Mouse (Mus musculus) forebrain, postnatal 0 days (tissue): ENCODE measurements around the gene Ttc41. TPM values are rescaled to one million over a fixed set of nuclear protein-coding genes. Genes with fewer than 3 reads are reported as not detected.

ENCODE experiments used
- ATAC-seq: fragments of 200-750 bp; cut with Nextera tagmentation; 2 replicates; pipeline ENCODE4 v1.8.0; 2017; ENCODE audit warnings: mild to moderate bottlenecking, moderate library complexity
- DNase-seq: peaks from one replicate; pipeline ENCODE4 v3.0.0-alpha.2; 2015
- H3K27ac ChIP-seq: fragments of 300-500 bp; sonication (generic); 2 replicates; pipeline ENCODE4 v1.5.1; 2014; ENCODE audit warnings: low read depth, mild to moderate bottlenecking, antibody characterized with exemption, low read length, moderate library complexity, mixed read lengths
- H3K27me3 ChIP-seq: fragments of 300-500 bp; sonication (generic); 2 replicates; pipeline ENCODE4 v1.6.1; 2014; ENCODE audit warnings: mild to moderate bottlenecking, low read length, mixed read lengths; ENCODE audit not compliant: insufficient read depth
- H3K36me3 ChIP-seq: fragments of 300-500 bp; sonication (generic); 2 replicates; pipeline ENCODE4 v1.6.1; 2014; ENCODE audit warnings: mild to moderate bottlenecking, moderate library complexity; ENCODE audit not compliant: insufficient read depth
- H3K4me1 ChIP-seq: fragments of 300-500 bp; sonication (generic); 2 replicates; pipeline ENCODE4 v1.6.1; 2014; ENCODE audit warnings: antibody characterized with exemption; ENCODE audit not compliant: insufficient read depth
- H3K4me2 ChIP-seq: fragments of 300-500 bp; sonication (generic); 2 replicates; pipeline ENCODE4 v1.6.1; 2014; ENCODE audit warnings: low read depth, mild to moderate bottlenecking, moderate library complexity
- H3K4me3 ChIP-seq: fragments of 300-500 bp; sonication (generic); 2 replicates; pipeline ENCODE4 v1.5.1; 2014; ENCODE audit warnings: low read depth, low read length, mixed read lengths
- H3K9ac ChIP-seq: fragments of 300-500 bp; sonication (generic); 2 replicates; pipeline ENCODE4 v1.6.1; 2014; ENCODE audit warnings: mild to moderate bottlenecking
- H3K9me3 ChIP-seq: fragments of 300-500 bp; sonication (generic); 2 replicates; pipeline ENCODE4 v1.6.1; 2016; ENCODE audit warnings: low read length
- CTCF ChIP-seq: sonication (generic); IDR thresholded peaks from 2 replicates; pipeline ENCODE4 v1.5.1; 2016; ENCODE audit warnings: antibody characterized with exemption, control low read depth, low read depth
- WGBS: fragments of 180-500 bp; shearing (Covaris S2); extraction: QIAGEN DNeasy Blood & Tissue Kit; methylation state at CpG from one replicate; pipeline ENCODE4 v1.1.7; 2014; 5-methylcytosine and 5-hydroxymethylcytosine counted together
- polyA plus RNA-seq: library from polyadenylated mRNA; unstranded; fragments of >200 nt; fragmentation: Nextera tagmentation; extraction: Ambion mirVana; gene quantifications from 2 replicates; pipeline ENCODE4 v1.2.1, GENCODE M21; 2015
- total RNA-seq: library from RNA; depleted of rRNA; stranded (reverse); fragments of >200 nt; gene quantifications from 2 replicates; pipeline ENCODE4 v1.2.3, GENCODE M21; 2014

Ttc41 gene
- total and polyA plus RNA-seq, 2 experiments from 2014 or later = 1.2 to 1.6 TPM

- no peak for ATAC-seq
- H3K27me3 ChIP-seq = no peaks in the 10 kb centered on the region
- no peaks in the 10 kb centered on the region for H3K36me3 ChIP-seq
- WGBS = 91% methylated on average over 7 of the region's 7 CpGs
- H3K9ac ChIP-seq = no peak overlapping the region
- H3K9me3 ChIP-seq = no peaks in the 10 kb centered on the region
- H3K4me1 ChIP-seq = no peaks in the 10 kb centered on the region
- H3K27ac ChIP-seq = no peak overlapping the region
- no peak for DNase-seq
- no peak for TF ChIP-seq CTCF
- H3K4me2 ChIP-seq = no peak overlapping the region
- H3K4me3 ChIP-seq = no peak overlapping the region
These were observed 38.7 kb downstream of the Ttc41 start for GRCm38 (mm10) chr10:86744306-86744705.

GRCm38 (mm10) chr10:86755816-86756502 is 50.3 kb downstream of the Ttc41 start:
- TF ChIP-seq CTCF = no peak
- Histone ChIP-seq H3K4me1 (no peaks in the 10 kb centered on the region), H3K27me3 (no peaks in the 10 kb centered on the region), H3K4me3 (no peak overlapping the region), H3K9ac (no peak overlapping the region), H3K4me2 (no peak overlapping the region), H3K9me3 (no peaks in the 10 kb centered on the region), H3K36me3 (no peaks in the 10 kb centered on the region), H3K27ac (no peak overlapping the region)
- WGBS = 75% methylated on average over 6 of the region's 6 CpGs
- DNase-seq (no peak), ATAC-seq (no peak)

DNA sequence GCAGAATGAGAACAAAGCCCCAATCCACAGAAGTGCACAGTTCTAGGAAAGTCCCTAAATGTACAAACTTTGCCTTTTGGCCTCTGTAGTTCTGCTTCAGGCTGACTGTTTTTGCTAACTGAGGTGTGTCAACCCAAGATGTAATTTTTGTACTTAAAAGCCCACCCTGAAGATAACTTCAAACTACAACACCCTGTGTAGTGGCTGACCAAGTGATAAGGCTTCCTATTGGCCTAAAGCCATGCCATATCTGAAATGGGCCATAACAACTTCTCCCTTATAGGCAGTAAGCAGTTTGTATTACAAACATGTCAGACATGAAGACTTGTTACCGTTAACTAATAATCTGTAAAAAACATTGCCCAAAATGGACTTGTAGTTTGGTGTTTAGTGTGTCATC is 52.1 kb downstream of the Ttc41 start:
- Histone ChIP-seq H3K4me2 (no peak overlapping the region), H3K9ac (no peak overlapping the region), H3K9me3 (no peaks in the 10 kb centered on the region), H3K4me3 (no peak overlapping the region), H3K27me3 (no peaks in the 10 kb centered on the region), H3K36me3 (no peaks in the 10 kb centered on the region), H3K27ac (no peak overlapping the region), H3K4me1 (no peaks in the 10 kb centered on the region)
- ATAC-seq (no peak), DNase-seq (no peak)
- no peak for TF ChIP-seq CTCF
- 98% methylated on average over 1 of the region's 1 CpGs for WGBS

GRCm38 (mm10) chr10:86758211-86758610 is 52.6 kb downstream of the Ttc41 start:
- Histone ChIP-seq H3K4me1 (no peaks in the 10 kb centered on the region), H3K4me3 (no peak overlapping the region), H3K4me2 (no peak overlapping the region), H3K36me3 (no peaks in the 10 kb centered on the region), H3K27ac (no peak overlapping the region), H3K9ac (no peak overlapping the region), H3K27me3 (no peaks in the 10 kb centered on the region), H3K9me3 (no peaks in the 10 kb centered on the region)
- TF ChIP-seq CTCF = no peak
- ATAC-seq (no peak), DNase-seq (no peak)
- 80% methylated on average over 6 of the region's 6 CpGs for WGBS

- ATAC-seq (no peak), DNase-seq (no peak)
- Histone ChIP-seq H3K36me3 (no peaks in the 10 kb centered on the region), H3K27ac (no peak overlapping the region), H3K4me1 (no peaks in the 10 kb centered on the region), H3K4me2 (no peak overlapping the region), H3K9me3 (no peaks in the 10 kb centered on the region), H3K27me3 (no peaks in the 10 kb centered on the region), H3K9ac (no peak overlapping the region), H3K4me3 (no peak overlapping the region)
- TF ChIP-seq CTCF = no peak
- 81% methylated on average over 1 of the region's 1 CpGs for WGBS
These were observed 55.6 kb downstream of the Ttc41 start for GRCm38 (mm10) chr10:86761236-86761635.

DNA sequence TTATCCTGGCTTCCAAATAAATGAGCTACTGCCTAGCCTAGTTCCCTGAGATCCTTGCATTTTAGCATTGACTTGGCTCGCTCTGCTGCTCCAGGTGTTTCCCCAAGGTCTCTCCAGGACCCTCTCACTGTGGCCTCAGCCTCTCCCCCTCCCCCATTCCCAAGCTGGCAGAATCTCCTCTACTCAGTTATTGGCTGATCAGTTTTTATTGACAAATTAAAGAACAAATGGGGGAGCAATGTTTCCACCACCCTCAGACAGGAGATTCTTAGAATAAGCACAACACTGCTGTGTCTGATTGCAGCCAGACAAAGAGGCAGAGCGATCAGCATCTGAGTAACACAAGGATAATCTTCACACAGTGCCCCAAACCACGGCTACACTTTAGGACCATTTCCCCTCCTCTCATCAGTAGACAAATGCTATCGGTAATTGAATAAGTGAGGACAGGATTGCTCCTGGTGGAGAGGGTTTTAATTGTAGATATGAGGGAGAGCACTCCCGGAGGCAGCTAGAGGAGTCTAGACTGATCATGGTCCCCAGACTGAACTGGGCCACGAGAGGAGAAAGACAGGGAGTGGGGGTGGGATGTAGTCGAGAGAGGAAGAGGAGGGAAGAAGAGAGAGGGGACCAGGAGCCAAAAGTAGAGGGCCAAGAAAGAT is 56.2 kb downstream of the Ttc41 start:
- Histone ChIP-seq H3K27me3 (no peaks in the 10 kb centered on the region), H3K4me3 (no peak overlapping the region), H3K36me3 (no peaks in the 10 kb centered on the region), H3K9ac (no peak overlapping the region), H3K27ac (no peak overlapping the region), H3K9me3 (no peaks in the 10 kb centered on the region), H3K4me1 (no peaks in the 10 kb centered on the region), H3K4me2 (no peak overlapping the region)
- ATAC-seq (peak; percentile 66), DNase-seq (no peak)
- no peak for TF ChIP-seq CTCF
- WGBS = 46% methylated on average over 7 of the region's 7 CpGs

DNA sequence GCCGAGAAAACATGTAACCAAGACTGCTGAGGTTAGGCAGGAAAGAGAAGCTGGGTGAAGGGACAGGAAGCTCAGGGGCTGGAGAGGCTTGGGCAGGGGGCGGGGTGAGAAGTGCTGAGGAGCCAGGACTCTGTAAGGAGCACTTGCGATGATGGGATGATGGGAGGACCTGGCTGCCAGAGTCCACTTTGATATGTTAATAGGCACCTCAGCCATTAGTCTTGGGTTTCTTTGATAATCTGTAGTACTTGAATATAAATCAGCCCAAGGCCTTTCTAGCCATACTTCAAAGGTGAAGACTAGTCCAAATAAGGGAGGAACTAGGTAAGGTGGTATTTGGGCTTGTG is 56.7 kb downstream of the Ttc41 start:
- Histone ChIP-seq H3K27ac (no peak overlapping the region), H3K4me3 (no peak overlapping the region), H3K36me3 (no peaks in the 10 kb centered on the region), H3K4me1 (no peaks in the 10 kb centered on the region), H3K4me2 (no peak overlapping the region), H3K9ac (no peak overlapping the region), H3K9me3 (no peaks in the 10 kb centered on the region), H3K27me3 (no peaks in the 10 kb centered on the region)
- DNase-seq = no peak
- TF ChIP-seq CTCF = no peak
- WGBS = 68% methylated on average over 3 of the region's 3 CpGs
- ATAC-seq = no peak
